Mouse (Mus musculus) heart, embryonic 14.5 days (tissue): ENCODE measurements around the gene Ptges3l. TPM values are rescaled to one million over a fixed set of nuclear protein-coding genes. Genes with fewer than 3 reads are reported as not detected.
"Not testable (repeated sequence)": the region's sequence is repeated elsewhere in the genome, so short reads cannot be mapped to it uniquely, and the experiment has no call there.

Experiments
- ATAC-seq: fragments of 200-750 bp; cut with Nextera tagmentation; 2 replicates; pipeline ENCODE4 v1.8.0; 2017; ENCODE audit warnings: low read depth, moderate TSS enrichment; ENCODE audit not compliant: insufficient number of reproducible peaks, insufficient read depth, low FRiP score
- H3K27ac ChIP-seq, 2 experiments: fragments of 200-500 bp in 1 of 2; fragments of 300-500 bp in 1 of 2; sonication (generic) in 1 of 2; replicated peaks in 1 of 2; 2 replicates each; pipeline ENCODE4 v1.5.1; 2012 to 2014; ENCODE audit warnings: low read depth in 2 of 2, low read length in 2 of 2, control low read depth in 1 of 2, mild to moderate bottlenecking in 1 of 2, mixed read lengths in 1 of 2; ENCODE audit not compliant: control insufficient read depth in 1 of 2, insufficient read depth in 1 of 2
- H3K27me3 ChIP-seq: fragments of 300-500 bp; sonication (generic); 2 replicates; pipeline ENCODE4 v1.6.1; 2014; ENCODE audit warnings: mild to moderate bottlenecking, low read length, control low read depth; ENCODE audit not compliant: control insufficient read depth, insufficient read depth
- H3K36me3 ChIP-seq: fragments of 300-500 bp; sonication (generic); 2 replicates; pipeline ENCODE4 v1.6.1; 2014; ENCODE audit warnings: mild to moderate bottlenecking, control low read depth, low read length, mixed read lengths; ENCODE audit not compliant: control insufficient read depth, insufficient read depth
- H3K4me1 ChIP-seq, 2 experiments: fragments of 200-500 bp in 1 of 2; fragments of 300-500 bp in 1 of 2; sonication (generic) in 1 of 2; 2 replicates each; pipeline ENCODE4 v1.6.1; 2012 to 2014; ENCODE audit warnings: low read length in 2 of 2, control low read depth in 1 of 2, mixed read lengths in 1 of 2; ENCODE audit not compliant: control insufficient read depth in 2 of 2, insufficient read depth in 2 of 2
- H3K4me2 ChIP-seq: fragments of 300-500 bp; sonication (generic); 2 replicates; pipeline ENCODE4 v1.6.1; 2014; ENCODE audit warnings: mild to moderate bottlenecking, low read length
- H3K4me3 ChIP-seq, 2 experiments: fragments of 200-500 bp in 1 of 2; fragments of 300-500 bp in 1 of 2; sonication (generic) in 1 of 2; 2 replicates each; pipeline ENCODE4 v1.5.1; 2012 to 2014; ENCODE audit warnings: low read length in 2 of 2, mild to moderate bottlenecking in 2 of 2, control low read depth in 1 of 2, low read depth in 1 of 2, moderate library complexity in 1 of 2; ENCODE audit not compliant: control insufficient read depth in 1 of 2, insufficient read depth in 1 of 2
- H3K9ac ChIP-seq: fragments of 300-500 bp; sonication (generic); 2 replicates; pipeline ENCODE4 v1.6.1; 2014; ENCODE audit warnings: mild to moderate bottlenecking, low read length
- H3K9me3 ChIP-seq: fragments of 300-500 bp; sonication (generic); 2 replicates; pipeline ENCODE4 v1.6.1; 2016; ENCODE audit warnings: low read length, control low read depth; ENCODE audit not compliant: control insufficient read depth
- WGBS: fragments of 180-500 bp; shearing (Covaris S2); extraction: QIAGEN DNeasy Blood & Tissue Kit; methylation state at CpG from one replicate; pipeline ENCODE4 v1.1.7; 2014; 5-methylcytosine and 5-hydroxymethylcytosine counted together
- polyA plus RNA-seq: library from polyadenylated mRNA; unstranded; fragments of >200 nt; fragmentation: Nextera tagmentation; extraction: Ambion mirVana; gene quantifications from 2 replicates; pipeline ENCODE4 v1.2.1, GENCODE M21; 2014

Ptges3l gene
- polyA plus RNA-seq, 1 experiment from 2014 or later = 81.7 TPM

GRCm38 (mm10) chr11:101438006-101438405 lies 12.9 kb upstream of the Ptges3l start:
- not testable (repeated sequence) for H3K4me1 ChIP-seq, H3K9me3 ChIP-seq, H3K9ac ChIP-seq, H3K27ac ChIP-seq, H3K4me2 ChIP-seq, H3K4me3 ChIP-seq, ATAC-seq, H3K27me3 ChIP-seq
- WGBS = 51% methylated on average over 3 of the region's 3 CpGs
- peaks cover 30% of the 10 kb centered on the region for H3K36me3 ChIP-seq

- Histone ChIP-seq H3K27ac (no peak overlapping the region), H3K4me3 (no peak overlapping the region), H3K9ac (no peak overlapping the region), H3K4me1 (no peaks in the 10 kb centered on the region), H3K9me3 (no peaks in the 10 kb centered on the region), H3K4me2 (no peak overlapping the region), H3K36me3 (peaks cover 39% of the 10 kb centered on the region), H3K27me3 (no peaks in the 10 kb centered on the region)
- 87% methylated on average over 4 of the region's 4 CpGs for WGBS
- ATAC-seq = no peak
Observed at GRCm38 (mm10) chr11:101436916-101437315, 11.8 kb upstream of the Ptges3l start.

DNA sequence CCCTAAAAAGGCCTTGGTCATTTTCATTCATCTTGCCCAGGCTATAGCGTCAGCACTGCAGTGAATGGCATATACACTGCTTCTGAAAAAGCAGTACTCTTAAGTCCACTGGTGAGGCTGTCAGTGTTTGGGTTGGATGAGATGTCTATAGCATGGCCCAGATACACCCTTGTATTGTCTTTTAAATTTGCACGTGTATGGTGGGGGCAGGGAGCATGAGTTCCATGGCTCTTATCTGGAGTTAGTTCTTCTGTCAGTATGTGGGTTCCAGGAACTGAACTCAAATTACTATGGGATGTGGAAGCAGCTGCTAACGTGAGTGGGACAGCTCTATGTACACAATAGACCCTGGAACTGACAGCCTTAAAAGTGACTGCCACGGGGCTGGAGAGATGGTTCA lies 10.7 kb upstream of the Ptges3l start:
- Histone ChIP-seq H3K9me3 (no peaks in the 10 kb centered on the region), H3K4me3 (no peak overlapping the region), H3K4me1 (no peaks in the 10 kb centered on the region), H3K36me3 (peaks cover 50% of the 10 kb centered on the region), H3K27me3 (no peaks in the 10 kb centered on the region), H3K27ac (no peak overlapping the region), H3K9ac (no peak overlapping the region), H3K4me2 (no peak overlapping the region)
- WGBS = 74% methylated on average over 4 of the region's 4 CpGs
- no peak for ATAC-seq

DNA sequence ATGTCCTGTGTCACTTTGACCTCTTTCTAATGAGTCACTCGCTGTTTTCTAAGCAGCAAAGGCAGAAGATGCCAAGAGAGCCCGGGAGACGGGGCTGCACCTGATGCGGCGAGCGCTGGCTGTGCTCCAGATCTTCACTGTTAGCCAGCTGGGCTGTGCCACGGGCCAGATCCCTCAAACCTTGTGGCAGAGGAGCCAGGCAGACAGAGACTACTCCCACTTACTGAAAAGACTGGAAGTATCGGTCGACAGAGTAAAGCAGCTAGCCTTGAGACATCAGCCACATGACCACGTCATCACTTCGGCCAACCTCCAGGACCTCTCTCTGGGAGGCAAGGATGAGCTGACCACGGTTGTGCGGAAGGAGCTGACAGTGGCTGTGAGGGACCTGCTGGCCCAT lies 8.3 kb upstream of the Ptges3l start:
- H3K27ac ChIP-seq = no peak overlapping the region
- no peak for ATAC-seq
- no peaks in the 10 kb centered on the region for H3K4me1 ChIP-seq
- peaks cover 68% of the 10 kb centered on the region for H3K36me3 ChIP-seq
- H3K9me3 ChIP-seq = no peaks in the 10 kb centered on the region
- no peak overlapping the region for H3K9ac ChIP-seq
- H3K4me2 ChIP-seq = no peak overlapping the region
- WGBS = 86% methylated on average over 13 of the region's 13 CpGs
- no peak overlapping the region for H3K4me3 ChIP-seq
- H3K27me3 ChIP-seq = no peaks in the 10 kb centered on the region

- Histone ChIP-seq H3K9ac (no peak overlapping the region), H3K9me3 (no peaks in the 10 kb centered on the region), H3K36me3 (peaks cover 71% of the 10 kb centered on the region), H3K4me1 (peaks cover 0 to 6% of the 10 kb centered on the region in 2 experiments; a peak in 2 of 4 replicates), H3K27ac (no peak overlapping the region), H3K27me3 (no peaks in the 10 kb centered on the region), H3K4me3 (no peak overlapping the region), H3K4me2 (no peak overlapping the region)
- ATAC-seq = no peak
- 87% methylated on average over 9 of the region's 9 CpGs for WGBS
Observed at GRCm38 (mm10) chr11:101431327-101431726, 6.2 kb upstream of the Ptges3l start.

DNA sequence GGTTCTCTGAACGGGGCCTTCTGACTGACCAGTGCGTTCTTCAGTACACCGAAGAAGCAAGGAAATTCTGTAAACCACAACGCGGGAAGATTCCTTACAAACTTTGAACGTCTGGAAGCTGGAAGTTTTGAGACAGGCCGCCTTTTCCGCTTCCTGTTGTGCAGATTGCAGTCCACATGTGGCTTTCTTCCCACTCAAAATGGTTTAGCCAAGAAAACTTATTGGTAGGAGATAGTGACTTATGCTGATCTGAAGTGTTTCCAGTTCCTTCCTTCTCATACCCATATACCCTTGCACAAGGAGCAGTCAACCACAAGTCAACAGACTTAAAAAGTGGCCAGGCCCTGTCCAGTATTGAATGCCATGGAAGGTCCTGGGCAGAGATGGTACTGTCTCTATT lies 1.0 kb upstream of the Ptges3l start:
- Histone ChIP-seq H3K9me3 (no peaks in the 10 kb centered on the region), H3K4me3 (peak overlapping the region; percentile 11 to 83; a peak in 3 of 4 replicates), H3K4me1 (peaks cover 3 to 21% of the 10 kb centered on the region in 2 experiments), H3K9ac (peak overlapping the region; percentile 87), H3K36me3 (peaks cover 33% of the 10 kb centered on the region), H3K27ac (no peak overlapping the region), H3K27me3 (no peaks in the 10 kb centered on the region), H3K4me2 (peak overlapping the region; percentile 91)
- WGBS = 53% methylated on average over 8 of the region's 8 CpGs
- no peak for ATAC-seq

GRCm38 (mm10) chr11:101424105-101424851 lies 855 bp downstream of the Ptges3l start, which contains the start of gene Gm27029:
TSS of gene Gm27029 (minus strand) at chr11:101424796.
- peak within 1 kb of the TSS; percentile 83 to 93 for H3K4me3 ChIP-seq
- H3K4me2 ChIP-seq = peak within 1 kb of the TSS; percentile 91
- peak within 1 kb of the TSS; percentile 95 to 96 for H3K27ac ChIP-seq
- under 1% methylated on average over 23 of the region's 23 CpGs for WGBS
- peaks cover 3 to 21% of the 10 kb centered on the region in 2 experiments for H3K4me1 ChIP-seq
- peak; percentile 61; the same call in 1 of the 2 replicates for ATAC-seq
- peak within 1 kb of the TSS; percentile 87 for H3K9ac ChIP-seq
- no peaks in the 10 kb centered on the region for H3K27me3 ChIP-seq
- H3K9me3 ChIP-seq = no peaks in the 10 kb centered on the region
- H3K36me3 ChIP-seq = peaks cover 27% of the 10 kb centered on the region
